Mouse (Mus musculus) erythroblast, adult 5-6 weeks (primary cell): ENCODE results near the gene Mpp5. TPM values are rescaled to one million over a fixed set of nuclear protein-coding genes. Genes with fewer than 3 reads are reported as not detected.

ENCODE experiments used
- ATAC-seq: replicated peaks from 2 replicates; pipeline ENCODE4 v1.8.0; 2016; ENCODE audit warnings: moderate number of reproducible peaks, mild to moderate bottlenecking, moderate TSS enrichment, inconsistent platforms; ENCODE audit not compliant: poor library complexity, low FRiP score, severe bottlenecking
- total RNA-seq, 2 experiments: library from RNA; stranded (forward) in 1 of 2; stranded (reverse) in 1 of 2; fragments of 150-400 nt in 1 of 2; fragments of 200-764, 138-1000 nt in 1 of 2; gene quantifications; 2 replicates each; pipeline versions ENCODE4 v1.2.3 to v1.2.4; 2015 to 2017; ENCODE audit warnings: low replicate concordance in 2 of 2

The Mpp5 gene
- total RNA-seq (2015; ENCODE audit: low replicate concordance): 2.1 and 14.8 TPM in 2 replicates
- 5.5 and 21.2 TPM in 2 replicates for total RNA-seq (2017; ENCODE audit: low replicate concordance)

GRCm38 (mm10) chr12:78748557-78749377 lies at the start of gene Mpp5:
Gene Mpp5 (plus strand): TSS chr12:78748907.
- ATAC-seq: peak; percentile 98

DNA sequence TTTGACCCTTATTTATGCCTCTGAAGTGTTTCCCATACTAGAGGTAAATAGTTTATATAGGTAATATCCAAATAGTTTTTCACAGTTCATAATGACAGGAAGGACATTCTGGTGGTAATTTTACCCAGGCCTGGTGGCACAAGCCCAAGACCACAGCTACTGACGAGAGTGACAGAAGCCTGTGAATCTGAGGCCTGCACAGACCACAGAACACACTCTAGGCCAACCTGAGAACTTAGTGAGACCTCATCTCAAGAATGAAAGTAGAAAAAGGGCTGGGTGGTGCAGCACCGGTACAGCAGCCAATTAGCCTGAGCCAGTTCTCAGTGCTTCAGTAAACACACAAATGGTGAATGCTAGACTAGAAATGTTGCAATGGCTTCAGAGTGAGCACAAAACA lies 30.9 kb upstream of the Mpp5 start:
- no peak for ATAC-seq

GRCm38 (mm10) chr12:78727723-78728122 lies 21.0 kb upstream of the Mpp5 start:
- no peak for ATAC-seq

- ATAC-seq: no peak
Measured at GRCm38 (mm10) chr12:78739633-78740032, 9.1 kb upstream of the Mpp5 start.

GRCm38 (mm10) chr12:78740289-78740688 lies 8.4 kb upstream of the Mpp5 start:
- ATAC-seq: no peak

GRCm38 (mm10) chr12:78746226-78746625 lies 2.5 kb upstream of the Mpp5 start:
- no peak for ATAC-seq

- ATAC-seq: no peak
Measured at GRCm38 (mm10) chr12:78747406-78747805, 1.3 kb upstream of the Mpp5 start.

- peak; percentile 55 for ATAC-seq
Measured at GRCm38 (mm10) chr12:78748113-78748512, 594 bp upstream of the Mpp5 start.

GRCm38 (mm10) chr12:78749378-78749801 lies 683 bp downstream of the Mpp5 start:
- peak; percentile 33 for ATAC-seq

GRCm38 (mm10) chr12:78761979-78762378 lies 13.3 kb downstream of the Mpp5 start:
- no peak for ATAC-seq

- no peak for ATAC-seq
Measured at GRCm38 (mm10) chr12:78769031-78769713, 20.5 kb downstream of the Mpp5 start.

DNA sequence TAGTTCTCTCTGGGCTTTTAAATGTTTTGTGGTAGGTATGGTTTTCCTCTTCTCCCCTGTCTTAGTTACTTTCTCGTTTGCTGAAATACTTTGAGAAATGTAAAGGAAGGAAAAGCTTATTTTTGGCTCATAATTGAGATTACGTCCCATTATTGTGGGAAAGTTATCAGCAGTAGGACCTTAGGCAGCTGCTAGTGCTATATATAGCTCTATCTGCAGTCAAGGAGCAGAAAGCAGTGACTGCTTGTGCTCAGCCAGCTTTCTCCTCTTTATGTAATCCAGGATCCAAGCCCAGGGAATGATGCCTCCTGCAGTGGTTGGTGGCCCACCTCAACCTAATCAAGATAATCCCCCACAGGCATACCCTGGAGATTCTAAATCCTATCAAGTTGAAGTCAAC lies 24.5 kb downstream of the Mpp5 start:
- no peak for ATAC-seq

GRCm38 (mm10) chr12:78777916-78778315 lies 29.2 kb downstream of the Mpp5 start:
- ATAC-seq: no peak

DNA sequence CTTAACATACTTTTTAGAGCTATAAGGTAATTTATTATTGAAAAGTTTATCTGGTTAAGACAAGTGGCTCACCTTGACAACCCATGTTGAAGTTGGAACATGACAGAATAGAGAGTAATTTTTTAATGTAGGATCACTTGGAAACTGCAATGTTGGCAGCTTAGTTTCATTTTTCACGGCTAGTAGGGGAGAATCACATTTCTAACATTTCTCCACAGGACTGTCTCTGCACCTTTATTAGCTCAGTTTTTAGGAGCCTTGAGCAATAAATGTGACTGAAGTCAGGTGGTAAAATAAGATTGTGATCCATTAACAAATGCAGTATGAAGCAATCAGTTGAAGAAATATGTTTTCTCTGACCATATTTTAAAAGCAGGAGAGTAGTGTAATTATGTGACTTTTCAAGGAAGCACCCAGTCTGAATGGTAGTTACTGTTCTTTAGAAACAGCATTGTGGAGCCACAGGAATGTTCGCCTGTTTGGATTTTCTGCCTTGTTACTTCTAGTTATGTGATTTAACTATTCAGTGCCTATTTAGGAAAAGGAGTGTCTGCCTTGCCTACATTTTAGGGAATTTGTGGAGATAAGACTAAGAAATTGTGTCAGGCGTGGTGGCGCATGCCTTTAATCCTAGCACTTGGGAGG lies 29.8 kb downstream of the Mpp5 start:
- no peak for ATAC-seq

DNA sequence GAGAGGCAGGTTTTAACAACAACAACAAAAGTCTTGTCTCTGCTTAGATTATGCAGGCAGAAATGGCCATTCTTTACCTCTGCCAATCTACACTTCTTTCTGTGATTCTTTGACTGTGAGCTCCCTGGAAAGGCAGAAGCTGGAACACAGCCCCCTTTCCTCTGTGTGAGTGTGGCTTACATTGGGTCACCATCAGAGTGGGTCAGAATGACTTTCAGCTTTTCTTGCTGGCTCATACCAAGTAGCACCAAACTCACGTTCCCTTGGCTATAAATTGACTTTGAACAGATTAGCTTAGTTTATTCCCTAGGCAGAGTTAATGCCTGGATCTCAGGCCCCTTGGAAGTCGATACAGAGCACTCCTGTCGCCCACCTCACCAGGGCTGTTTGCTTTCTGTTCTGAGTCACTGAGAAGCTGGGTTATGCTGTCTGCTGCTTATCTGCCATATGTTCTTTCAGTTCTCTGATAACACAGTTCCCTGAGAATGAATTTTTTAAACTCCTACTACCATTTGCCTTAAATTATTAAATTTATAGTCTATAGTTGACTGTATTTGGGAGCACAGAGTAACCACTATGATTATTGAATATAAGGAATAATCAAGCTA lies 39.7 kb downstream of the Mpp5 start:
- peak; percentile 46 for ATAC-seq

- no peak for ATAC-seq
Measured at GRCm38 (mm10) chr12:78790791-78791190, 42.1 kb downstream of the Mpp5 start.

DNA sequence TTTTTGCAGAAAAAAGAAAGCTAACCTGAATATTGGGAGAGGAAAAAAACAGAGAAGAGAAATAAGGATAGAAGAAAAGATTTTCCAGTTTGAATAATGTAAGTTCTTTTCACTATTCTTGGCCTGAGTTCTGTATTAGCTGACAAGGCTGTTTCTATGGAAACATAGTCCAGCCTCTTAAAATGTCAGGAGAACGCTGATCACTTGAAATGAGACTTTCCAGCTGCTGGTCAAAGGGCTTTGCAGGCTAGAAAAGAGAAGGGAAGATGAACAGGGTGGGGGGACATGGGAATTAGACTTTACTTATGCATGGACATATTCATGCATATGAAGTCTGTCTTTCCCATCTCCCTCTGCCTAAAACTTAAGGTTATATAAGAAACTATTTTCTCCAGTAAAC lies 45.5 kb downstream of the Mpp5 start:
- no peak for ATAC-seq

- no peak for ATAC-seq
Measured at GRCm38 (mm10) chr12:78800036-78800435, 51.3 kb downstream of the Mpp5 start.

GRCm38 (mm10) chr12:78801836-78802235 lies 53.1 kb downstream of the Mpp5 start:
- no peak for ATAC-seq

DNA sequence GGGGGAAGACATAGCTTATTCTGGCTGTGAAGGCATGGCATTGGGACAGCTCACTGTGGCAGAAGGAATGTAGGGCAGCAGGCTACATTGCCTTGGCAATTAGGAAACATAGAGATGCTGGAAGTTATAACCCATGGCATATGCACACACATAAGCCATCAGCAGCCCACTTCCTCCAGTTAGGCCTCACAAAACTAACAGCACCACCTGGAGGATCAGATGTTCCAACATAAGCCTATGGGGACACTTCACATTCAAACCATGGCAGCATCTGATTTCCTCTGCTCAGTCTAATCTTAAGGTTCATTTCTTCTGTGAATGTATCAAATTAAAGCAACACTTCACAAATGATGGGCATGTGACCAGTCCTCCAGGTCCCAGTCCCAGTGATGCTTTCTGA lies 65.7 kb downstream of the Mpp5 start:
- no peak for ATAC-seq
